8 mouse cellular contexts compared by ENCODE assay signal in genomic region chr15:7934105-7934504, GRCm38 (mm10).
DNase-seq lines count a peak whose midpoint lies in the region; ATAC-seq and TF ChIP-seq lines count a peak whose summit lies in the region.

No protein-coding gene starts in this region.

- no peaks in the 10 kb centered on the region for H3K27me3 ChIP-seq in forebrain, postnatal 0 days (ENCODE audit: insufficient read depth, low read length)
- no peaks in the 10 kb centered on the region for H3K27me3 ChIP-seq in forebrain, embryonic 12.5 days
- H3K27me3 ChIP-seq in heart, embryonic 12.5 days (replicated peaks), result no peaks in the 10 kb centered on the region
- no peaks in the 10 kb centered on the region for H3K27me3 ChIP-seq in liver, postnatal 0 days (ENCODE audit: insufficient read depth, low read length)

- no peak overlapping the region for H3K4me3 ChIP-seq in forebrain, postnatal 0 days (ENCODE audit: low read depth, low read length)
- no peak overlapping the region for H3K4me3 ChIP-seq in forebrain, embryonic 12.5 days (replicated peaks)
- H3K4me3 ChIP-seq in heart, embryonic 12.5 days, result peak overlapping the region; percentile 32
- H3K4me3 ChIP-seq in liver, postnatal 0 days (ENCODE audit: low read depth, low read length), result no peak overlapping the region

- H3K9me3 ChIP-seq in forebrain, postnatal 0 days (ENCODE audit: low read length), result no peaks in the 10 kb centered on the region
- H3K9me3 ChIP-seq in forebrain, embryonic 12.5 days, result no peaks in the 10 kb centered on the region
- no peaks in the 10 kb centered on the region for H3K9me3 ChIP-seq in heart, embryonic 12.5 days (replicated peaks)
- no peaks in the 10 kb centered on the region for H3K9me3 ChIP-seq in liver, postnatal 0 days (ENCODE audit: low read length)

- ATAC-seq in forebrain, postnatal 0 days, result peak; percentile 47
- ATAC-seq in forebrain, embryonic 12.5 days (ENCODE audit: low FRiP score), result no peak
- 0 out of 2 replicates have a peak, but pooled peaks have one; percentile 29 for ATAC-seq in heart, embryonic 12.5 days (ENCODE audit: insufficient number of reproducible peaks, low FRiP score)
- no peak for ATAC-seq in liver, postnatal 0 days
- no peak for ATAC-seq in megakaryocyte progenitor cell, adult 5-6 weeks (replicated peaks; ENCODE audit: poor library complexity)

- H3K4me2 ChIP-seq in forebrain, postnatal 0 days (ENCODE audit: low read depth), result no peak overlapping the region
- H3K4me2 ChIP-seq in forebrain, embryonic 12.5 days, result no peak overlapping the region
- H3K4me2 ChIP-seq in heart, embryonic 12.5 days, result peak overlapping the region; percentile 68
- H3K4me2 ChIP-seq in liver, postnatal 0 days (ENCODE audit: low read depth, low read length), result peak overlapping the region; percentile 32; the same call in 1 of the 2 replicates

- no peaks in the 10 kb centered on the region for H3K4me1 ChIP-seq in forebrain, postnatal 0 days (ENCODE audit: insufficient read depth)
- no peaks in the 10 kb centered on the region for H3K4me1 ChIP-seq in forebrain, embryonic 12.5 days
- H3K4me1 ChIP-seq in heart, embryonic 12.5 days (replicated peaks), result peaks cover 19% of the 10 kb centered on the region
- H3K4me1 ChIP-seq in liver, postnatal 0 days (ENCODE audit: insufficient read depth), result no peaks in the 10 kb centered on the region

- WGBS in forebrain, postnatal 0 days, result 72% methylated on average over 16 of the region's 16 CpGs
- 72% methylated on average over 16 of the region's 16 CpGs for WGBS in forebrain, embryonic 12.5 days
- 22% methylated on average over 16 of the region's 16 CpGs for WGBS in heart, embryonic 12.5 days
- WGBS in liver, postnatal 0 days (ENCODE audit: insufficient replicate concordance), result 52% methylated on average over 16 of the region's 16 CpGs

- no peak for TF ChIP-seq EP300 in liver, postnatal 0 days (IDR thresholded peaks at IDR 0.05; ENCODE audit: low read depth)

- TF ChIP-seq CTCF in forebrain, postnatal 0 days (IDR thresholded peaks at IDR 0.05; ENCODE audit: low read depth), result no peak
- no peak for TF ChIP-seq CTCF in liver, postnatal 0 days (IDR thresholded peaks at IDR 0.05; ENCODE audit: low read depth)

- no peak overlapping the region for H3K9ac ChIP-seq in forebrain, postnatal 0 days
- H3K9ac ChIP-seq in forebrain, embryonic 12.5 days, result no peak overlapping the region
- no peak overlapping the region for H3K9ac ChIP-seq in heart, embryonic 12.5 days
- H3K9ac ChIP-seq in liver, postnatal 0 days (replicated peaks), result no peak overlapping the region

- DNase-seq in forebrain, postnatal 0 days, result no peak
- DNase-seq in adrenal gland, adult 2 months, result peak; percentile 56
- DNase-seq in liver, postnatal 0 days, result peak; percentile 14
- no peak for DNase-seq in thymus, postnatal 36 days
- DNase-seq in layer of hippocampus, adult 18-20 months (ENCODE audit: low spot score in 2 of 2), result no peak

- H3K36me3 ChIP-seq in forebrain, postnatal 0 days (ENCODE audit: insufficient read depth), result no peaks in the 10 kb centered on the region
- no peaks in the 10 kb centered on the region for H3K36me3 ChIP-seq in forebrain, embryonic 12.5 days (replicated peaks)
- H3K36me3 ChIP-seq in heart, embryonic 12.5 days, result no peaks in the 10 kb centered on the region
- no peaks in the 10 kb centered on the region for H3K36me3 ChIP-seq in liver, postnatal 0 days (replicated peaks; ENCODE audit: insufficient read depth, low read length)

- no peak overlapping the region for H3K27ac ChIP-seq in forebrain, postnatal 0 days (ENCODE audit: low read depth, low read length)
- H3K27ac ChIP-seq in forebrain, embryonic 12.5 days, result no peak overlapping the region
- 0 out of 2 replicates have a peak overlapping the region, but pooled peaks have one; percentile 37 for H3K27ac ChIP-seq in heart, embryonic 12.5 days (ENCODE audit: poor library complexity, severe bottlenecking)
- no peak overlapping the region for H3K27ac ChIP-seq in liver, postnatal 0 days (ENCODE audit: low read depth)

Comparison
In these comparisons a context has a peak if more than half of its experiments do, and no peak if none do; other contexts are left out.
1. ATAC-seq: peak in forebrain, postnatal 0 days (single experiment) and heart, embryonic 12.5 days (single experiment); none in forebrain, embryonic 12.5 days (single experiment), liver, postnatal 0 days (single experiment) and megakaryocyte progenitor cell, adult 5-6 weeks (single experiment).
2. DNase-seq: peak in adrenal gland, adult 2 months (single experiment) and liver, postnatal 0 days (single experiment); none in forebrain, postnatal 0 days (single experiment), thymus, postnatal 36 days (0 of 2) and layer of hippocampus, adult 18-20 months (0 of 2).
3. H3K4me2 ChIP-seq: peak in heart, embryonic 12.5 days (single experiment) and liver, postnatal 0 days (single experiment); none in forebrain, postnatal 0 days (single experiment) and forebrain, embryonic 12.5 days (single experiment).